Mouse (Mus musculus) limb, embryonic 14.5 days (tissue): ENCODE measurements at regions not wholly inside any gene's neighbourhood (a gene's known extent, or its start where the extent isn't known, plus 50 kb on each side); places are given as distances from the start of the nearest gene placed in this dataset.

Experiments
- ATAC-seq: fragments of 200-750 bp; cut with Nextera tagmentation; 2 replicates; pipeline ENCODE4 v1.8.0; 2017; ENCODE audit warnings: low read depth, moderate number of reproducible peaks, moderate TSS enrichment; ENCODE audit not compliant: low FRiP score
- DNase-seq: peaks from one replicate; pipeline ENCODE4 v3.0.0-alpha.2; 2015; ENCODE audit warnings: low spot score
- H3K27ac ChIP-seq: fragments of 300-500 bp; sonication (generic); replicated peaks from 2 replicates; pipeline ENCODE4 v1.5.1; 2014; ENCODE audit warnings: low read depth, mild to moderate bottlenecking, low read length, moderate library complexity, mixed read lengths
- H3K27me3 ChIP-seq: fragments of 300-500 bp; sonication (generic); 2 replicates; pipeline ENCODE4 v1.6.1; 2014; ENCODE audit warnings: low read length, mixed read lengths; ENCODE audit not compliant: control insufficient read depth, insufficient read depth
- H3K36me3 ChIP-seq: fragments of 300-500 bp; sonication (generic); 2 replicates; pipeline ENCODE4 v1.6.1; 2014; ENCODE audit warnings: mild to moderate bottlenecking, low read length, moderate library complexity, mixed read lengths; ENCODE audit not compliant: control insufficient read depth, insufficient read depth
- H3K4me1 ChIP-seq: fragments of 300-500 bp; sonication (generic); 2 replicates; pipeline ENCODE4 v1.6.1; 2014; ENCODE audit warnings: antibody characterized with exemption, low read length, mixed read lengths; ENCODE audit not compliant: control insufficient read depth, insufficient read depth
- H3K4me2 ChIP-seq: fragments of 300-500 bp; sonication (generic); replicated peaks from 2 replicates; pipeline ENCODE4 v1.6.1; 2014; ENCODE audit warnings: low read depth, mild to moderate bottlenecking, low read length, moderate library complexity; ENCODE audit not compliant: severe bottlenecking
- H3K4me3 ChIP-seq: fragments of 300-500 bp; sonication (generic); replicated peaks from 2 replicates; pipeline ENCODE4 v1.5.1; 2014; ENCODE audit warnings: low read length
- H3K9ac ChIP-seq: fragments of 300-500 bp; sonication (generic); 2 replicates; pipeline ENCODE4 v1.6.1; 2014; ENCODE audit warnings: mild to moderate bottlenecking, low read depth, low read length, moderate library complexity; ENCODE audit not compliant: severe bottlenecking
- H3K9me3 ChIP-seq: fragments of 300-500 bp; sonication (generic); 2 replicates; pipeline ENCODE4 v1.6.1; 2016; ENCODE audit warnings: low read length; ENCODE audit not compliant: control insufficient read depth
- POLR2A ChIP-seq: fragments of 200-500 bp; IDR thresholded peaks from 2 replicates; pipeline ENCODE4 v1.8.0; 2012; ENCODE audit warnings: inconsistent platforms, mild to moderate bottlenecking, moderate library complexity, borderline replicate concordance; ENCODE audit not compliant: insufficient read depth, insufficient read length; ENCODE audit errors: extremely low read depth
- WGBS: fragments of 180-500 bp; shearing (Covaris S2); extraction: QIAGEN DNeasy Blood & Tissue Kit; methylation state at CpG from one replicate; pipeline ENCODE4 v1.1.7; 2014; 5-methylcytosine and 5-hydroxymethylcytosine counted together

GRCm38 (mm10) chr17:84014287-84015039 lies 166.7 kb upstream of the Haao start:
- no peak for TF ChIP-seq POLR2A
- H3K9me3 ChIP-seq, result no peaks in the 10 kb centered on the region
- no peak overlapping the region for H3K9ac ChIP-seq
- ATAC-seq, result no peak
- peaks cover 11% of the 10 kb centered on the region for H3K4me1 ChIP-seq
- 85% methylated on average over 12 of the region's 12 CpGs for WGBS
- H3K4me3 ChIP-seq, result no peak overlapping the region
- no peak overlapping the region for H3K4me2 ChIP-seq
- no peaks in the 10 kb centered on the region for H3K27me3 ChIP-seq
- no peak for DNase-seq
- no peaks in the 10 kb centered on the region for H3K36me3 ChIP-seq
- H3K27ac ChIP-seq, result no peak overlapping the region

- 69% methylated on average over 3 of the region's 3 CpGs for WGBS
- ATAC-seq, result no peak
Observed at GRCm38 (mm10) chr17:84010492-84011060, 162.8 kb upstream of the Haao start.

GRCm38 (mm10) chr17:84009966-84010365 lies 162.2 kb upstream of the Haao start:
- Histone ChIP-seq H3K27me3 (no peaks in the 10 kb centered on the region), H3K27ac (no peak overlapping the region), H3K4me1 (peaks cover 26% of the 10 kb centered on the region), H3K36me3 (no peaks in the 10 kb centered on the region), H3K9ac (no peak overlapping the region), H3K9me3 (no peaks in the 10 kb centered on the region), H3K4me2 (no peak overlapping the region), H3K4me3 (no peak overlapping the region)
- no peak for DNase-seq
- no peak for ATAC-seq
- no peak for TF ChIP-seq POLR2A
- 75% methylated on average over 7 of the region's 7 CpGs for WGBS

More at GRCm38 (mm10) chr17:84010492-84011060, 162.8 kb upstream of the Haao start:
- no peak overlapping the region for H3K4me2 ChIP-seq
- peaks cover 26% of the 10 kb centered on the region for H3K4me1 ChIP-seq
- H3K27ac ChIP-seq, result no peak overlapping the region
- no peak for TF ChIP-seq POLR2A
- H3K36me3 ChIP-seq, result no peaks in the 10 kb centered on the region
- H3K9ac ChIP-seq, result no peak overlapping the region
- H3K9me3 ChIP-seq, result no peaks in the 10 kb centered on the region
- H3K4me3 ChIP-seq, result no peak overlapping the region
- DNase-seq, result no peak
- no peaks in the 10 kb centered on the region for H3K27me3 ChIP-seq

GRCm38 (mm10) chr17:84009194-84009593 lies 161.4 kb upstream of the Haao start:
- no peak overlapping the region for H3K4me2 ChIP-seq
- TF ChIP-seq POLR2A, result no peak
- peak overlapping the region; percentile 63 for H3K27ac ChIP-seq
- H3K9me3 ChIP-seq, result no peaks in the 10 kb centered on the region
- 65% methylated on average over 8 of the region's 8 CpGs for WGBS
- peak; percentile 44; the same call in 1 of the 2 replicates for ATAC-seq
- H3K27me3 ChIP-seq, result no peaks in the 10 kb centered on the region
- H3K4me1 ChIP-seq, result peaks cover 28% of the 10 kb centered on the region
- H3K4me3 ChIP-seq, result no peak overlapping the region
- no peaks in the 10 kb centered on the region for H3K36me3 ChIP-seq
- DNase-seq, result no peak
- H3K9ac ChIP-seq, result no peak overlapping the region

- ATAC-seq (no peak), DNase-seq (no peak)
- Histone ChIP-seq H3K4me1 (peaks cover 32% of the 10 kb centered on the region), H3K9ac (no peak overlapping the region), H3K4me3 (no peak overlapping the region), H3K9me3 (no peaks in the 10 kb centered on the region), H3K27ac (peak overlapping the region; percentile 63; the same call in 1 of the 2 replicates), H3K36me3 (no peaks in the 10 kb centered on the region), H3K27me3 (no peaks in the 10 kb centered on the region), H3K4me2 (no peak overlapping the region)
- WGBS, result 52% methylated on average over 7 of the region's 7 CpGs
- TF ChIP-seq POLR2A, result no peak
Observed at GRCm38 (mm10) chr17:84008682-84009052, 160.9 kb upstream of the Haao start.
